Mouse (Mus musculus): ENCODE measurements around the gene Pdpk1. TPM values are rescaled to one million over a fixed set of nuclear protein-coding genes. Genes with fewer than 3 reads are reported as not detected.

Pdpk1 gene
- 35.5 and 36.5 TPM in 2 replicates for polyA plus RNA-seq (2014; fragmentation: Nextera tagmentation; extraction: Ambion mirVana)

DNA sequence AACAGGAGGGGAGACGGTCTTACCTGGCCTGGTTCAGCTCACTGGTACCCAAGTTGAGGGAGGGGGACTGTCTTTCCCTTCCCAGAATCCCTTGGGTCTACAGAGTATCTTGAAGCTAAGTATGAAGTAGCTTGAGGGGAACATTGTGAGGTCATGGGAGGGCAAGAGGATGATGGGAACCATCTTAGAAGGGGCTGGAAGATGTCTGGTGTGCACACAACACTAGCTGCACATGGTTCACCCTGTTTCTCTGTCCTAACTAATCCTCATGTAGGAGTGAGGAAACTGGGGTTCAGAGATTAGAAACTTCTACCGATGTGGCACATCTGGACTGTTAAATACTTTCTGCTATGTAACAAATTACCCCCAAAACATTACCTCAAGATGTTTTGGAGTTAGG is at the start of gene Pdpk1:
Gene Pdpk1 (minus strand): TSS at position 101 of the 400 bp plus-strand sequence.
- peak within 1 kb of the TSS; percentile 32 for H3K4me3 ChIP-seq (ENCODE audit: low read depth, low read length)
- DNase-seq (ENCODE audit: low spot score): no peak
- WGBS: 84% methylated on average over 2 of the region's 2 CpGs
- H3K4me1 ChIP-seq (ENCODE audit: control insufficient read depth, insufficient read depth, low read length): peaks cover 3% of the 10 kb centered on the region; the same call in 1 of the 2 replicates
- no peak for ATAC-seq (ENCODE audit: insufficient number of reproducible peaks, low FRiP score, low TSS enrichment, low read depth)
- H3K9ac ChIP-seq (ENCODE audit: low read length): 0 out of 2 replicates have a peak within 1 kb of the TSS, but pooled peaks have one; percentile 3
- no peaks in the 10 kb centered on the region for H3K9me3 ChIP-seq (ENCODE audit: control insufficient read depth, low read length)
- H3K27me3 ChIP-seq (ENCODE audit: control insufficient read depth, insufficient read depth, low read length): no peaks in the 10 kb centered on the region
- H3K4me2 ChIP-seq (ENCODE audit: low read depth, severe bottlenecking): peak within 1 kb of the TSS; percentile 67
- no peak within 1 kb of the TSS for H3K27ac ChIP-seq (replicated peaks; ENCODE audit: low read depth, low read length)
- H3K36me3 ChIP-seq (ENCODE audit: control insufficient read depth, insufficient read depth, low read length): no peaks in the 10 kb centered on the region

DNA sequence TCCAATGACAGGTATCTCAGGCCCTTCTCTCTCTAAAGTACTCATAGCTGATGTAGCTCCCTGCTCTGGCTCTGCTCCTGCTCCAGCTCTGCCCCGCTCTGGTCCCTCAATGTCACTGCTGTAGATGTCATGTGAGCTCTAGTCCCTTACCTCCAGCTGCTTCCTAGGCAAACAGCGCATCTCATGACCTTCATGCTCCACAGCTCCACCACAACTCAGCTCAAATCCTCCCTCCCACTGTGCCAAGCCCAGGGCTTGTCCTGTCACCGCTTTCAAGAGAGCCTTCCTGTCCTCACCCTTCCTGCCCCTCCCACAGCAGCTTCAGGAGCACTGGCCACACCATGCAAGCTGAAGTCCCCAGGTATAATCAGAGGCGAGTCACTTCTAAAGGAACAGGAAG is 49.0 kb upstream of the Pdpk1 start:
- ATAC-seq (ENCODE audit: insufficient number of reproducible peaks, low FRiP score, low TSS enrichment, low read depth) (no peak), DNase-seq (ENCODE audit: low spot score) (no peak)
- H3K9ac ChIP-seq (ENCODE audit: low read length): no peak overlapping the region
- H3K4me1 ChIP-seq (ENCODE audit: control insufficient read depth, insufficient read depth, low read length): peaks cover 9% of the 10 kb centered on the region
- 64% methylated on average over 4 of the region's 4 CpGs for WGBS
- no peak overlapping the region for H3K27ac ChIP-seq (replicated peaks; ENCODE audit: low read depth, low read length)
- no peaks in the 10 kb centered on the region for H3K9me3 ChIP-seq (ENCODE audit: control insufficient read depth, low read length)
- H3K27me3 ChIP-seq (ENCODE audit: control insufficient read depth, insufficient read depth, low read length): no peaks in the 10 kb centered on the region
- no peak overlapping the region for H3K4me3 ChIP-seq (ENCODE audit: low read depth, low read length)
- no peak overlapping the region for H3K4me2 ChIP-seq (ENCODE audit: low read depth, severe bottlenecking)
- H3K36me3 ChIP-seq (ENCODE audit: control insufficient read depth, insufficient read depth, low read length): no peaks in the 10 kb centered on the region

- peaks cover 4% of the 10 kb centered on the region; the same call in 1 of the 2 replicates for H3K4me1 ChIP-seq (ENCODE audit: control insufficient read depth, insufficient read depth, low read length)
- 73% methylated on average over 4 of the region's 4 CpGs for WGBS
- no peak for ATAC-seq (ENCODE audit: insufficient number of reproducible peaks, low FRiP score, low TSS enrichment, low read depth)
These were observed 48.5 kb upstream of the Pdpk1 start for GRCm38 (mm10) chr17:24199252-24199651.

DNA sequence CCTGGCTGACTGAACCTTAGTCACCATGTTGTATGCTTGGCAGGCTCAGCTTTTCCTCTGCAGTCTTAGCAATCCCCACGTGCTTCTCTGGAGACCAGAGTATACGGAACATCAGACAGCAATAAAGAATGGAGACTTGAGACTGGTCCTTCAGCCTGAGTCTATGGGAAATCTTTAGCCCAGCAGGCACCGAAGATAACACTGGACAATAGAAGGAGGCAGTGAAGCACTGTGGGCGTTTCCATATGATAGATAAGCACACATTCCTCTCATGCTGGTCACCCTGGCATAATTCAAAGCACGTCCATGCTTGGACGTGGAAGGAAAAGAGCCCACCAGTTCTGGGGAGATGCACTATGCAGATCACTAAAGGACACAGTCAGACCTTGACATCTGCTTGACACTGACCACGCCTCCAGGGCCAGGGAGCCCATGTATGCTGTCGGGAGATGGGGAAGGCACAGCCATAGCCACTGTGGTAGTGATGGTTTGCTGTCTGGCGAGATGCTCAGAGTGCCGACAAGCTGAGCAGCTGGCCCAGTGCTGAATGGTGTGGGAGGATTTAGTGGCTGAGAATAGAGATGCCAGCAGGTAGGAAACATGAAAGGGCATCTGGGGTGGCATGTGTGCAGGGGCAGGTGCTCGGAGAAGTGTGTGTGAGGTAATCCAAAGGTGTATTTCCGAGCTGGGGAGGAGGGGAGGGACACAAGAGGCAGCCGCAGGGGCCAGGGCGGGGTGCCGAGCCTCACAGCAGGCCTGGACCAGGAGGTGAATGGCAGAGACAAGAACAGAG is 46.5 kb upstream of the Pdpk1 start:
- 73% methylated on average over 15 of the region's 15 CpGs for WGBS
- H3K9me3 ChIP-seq (ENCODE audit: control insufficient read depth, low read length): no peaks in the 10 kb centered on the region
- H3K27ac ChIP-seq (replicated peaks; ENCODE audit: low read depth, low read length): no peak overlapping the region
- ATAC-seq (ENCODE audit: insufficient number of reproducible peaks, low FRiP score, low TSS enrichment, low read depth) (no peak), DNase-seq (ENCODE audit: low spot score) (no peak)
- peaks cover 4% of the 10 kb centered on the region; the same call in 1 of the 2 replicates for H3K4me1 ChIP-seq (ENCODE audit: control insufficient read depth, insufficient read depth, low read length)
- H3K4me3 ChIP-seq (ENCODE audit: low read depth, low read length): no peak overlapping the region
- no peaks in the 10 kb centered on the region for H3K27me3 ChIP-seq (ENCODE audit: control insufficient read depth, insufficient read depth, low read length)
- no peak overlapping the region for H3K4me2 ChIP-seq (ENCODE audit: low read depth, severe bottlenecking)
- H3K36me3 ChIP-seq (ENCODE audit: control insufficient read depth, insufficient read depth, low read length): no peaks in the 10 kb centered on the region
- H3K9ac ChIP-seq (ENCODE audit: low read length): no peak overlapping the region

More at GRCm38 (mm10) chr17:24199252-24199651, 48.5 kb upstream of the Pdpk1 start:
- no peak overlapping the region for H3K9ac ChIP-seq (ENCODE audit: low read length)
- no peak for DNase-seq (ENCODE audit: low spot score)
- no peak overlapping the region for H3K27ac ChIP-seq (replicated peaks; ENCODE audit: low read depth, low read length)
- no peaks in the 10 kb centered on the region for H3K36me3 ChIP-seq (ENCODE audit: control insufficient read depth, insufficient read depth, low read length)
- no peak overlapping the region for H3K4me2 ChIP-seq (ENCODE audit: low read depth, severe bottlenecking)
- H3K27me3 ChIP-seq (ENCODE audit: control insufficient read depth, insufficient read depth, low read length): no peaks in the 10 kb centered on the region
- H3K4me3 ChIP-seq (ENCODE audit: low read depth, low read length): no peak overlapping the region
- no peaks in the 10 kb centered on the region for H3K9me3 ChIP-seq (ENCODE audit: control insufficient read depth, low read length)

GRCm38 (mm10) chr17:24195349-24195748 is 44.6 kb upstream of the Pdpk1 start:
- DNase-seq (ENCODE audit: low spot score): no peak
- Histone ChIP-seq H3K9ac (ENCODE audit: low read length) (no peak overlapping the region), H3K36me3 (ENCODE audit: control insufficient read depth, insufficient read depth, low read length) (no peaks in the 10 kb centered on the region), H3K4me3 (ENCODE audit: low read depth, low read length) (no peak overlapping the region), H3K9me3 (ENCODE audit: control insufficient read depth, low read length) (no peaks in the 10 kb centered on the region), H3K4me2 (ENCODE audit: low read depth, severe bottlenecking) (no peak overlapping the region), H3K4me1 (ENCODE audit: control insufficient read depth, insufficient read depth, low read length) (peaks cover 4% of the 10 kb centered on the region; the same call in 1 of the 2 replicates), H3K27ac (replicated peaks; ENCODE audit: low read depth, low read length) (no peak overlapping the region), H3K27me3 (ENCODE audit: control insufficient read depth, insufficient read depth, low read length) (no peaks in the 10 kb centered on the region)
- 77% methylated on average over 2 of the region's 2 CpGs for WGBS
- no peak for ATAC-seq (ENCODE audit: insufficient number of reproducible peaks, low FRiP score, low TSS enrichment, low read depth)

- H3K27me3 ChIP-seq (ENCODE audit: control insufficient read depth, insufficient read depth, low read length): no peaks in the 10 kb centered on the region
- H3K36me3 ChIP-seq (ENCODE audit: control insufficient read depth, insufficient read depth, low read length): no peaks in the 10 kb centered on the region
- WGBS: 84% methylated on average over 5 of the region's 5 CpGs
- H3K9me3 ChIP-seq (ENCODE audit: control insufficient read depth, low read length): no peaks in the 10 kb centered on the region
- H3K4me1 ChIP-seq (ENCODE audit: control insufficient read depth, insufficient read depth, low read length): peaks cover 4% of the 10 kb centered on the region; the same call in 1 of the 2 replicates
- no peak for DNase-seq (ENCODE audit: low spot score)
- no peak overlapping the region for H3K4me3 ChIP-seq (ENCODE audit: low read depth, low read length)
- ATAC-seq (ENCODE audit: insufficient number of reproducible peaks, low FRiP score, low TSS enrichment, low read depth): no peak
- H3K4me2 ChIP-seq (ENCODE audit: low read depth, severe bottlenecking): no peak overlapping the region
- no peak overlapping the region for H3K9ac ChIP-seq (ENCODE audit: low read length)
- no peak overlapping the region for H3K27ac ChIP-seq (replicated peaks; ENCODE audit: low read depth, low read length)
These were observed 43.0 kb upstream of the Pdpk1 start for GRCm38 (mm10) chr17:24193769-24194168.

GRCm38 (mm10) chr17:24193268-24193667 is 42.5 kb upstream of the Pdpk1 start:
- H3K4me1 ChIP-seq (ENCODE audit: control insufficient read depth, insufficient read depth, low read length): peaks cover 4% of the 10 kb centered on the region; the same call in 1 of the 2 replicates
- H3K9ac ChIP-seq (ENCODE audit: low read length): no peak overlapping the region
- DNase-seq (ENCODE audit: low spot score) (no peak), ATAC-seq (ENCODE audit: insufficient number of reproducible peaks, low FRiP score, low TSS enrichment, low read depth) (no peak)
- no peaks in the 10 kb centered on the region for H3K9me3 ChIP-seq (ENCODE audit: control insufficient read depth, low read length)
- H3K27me3 ChIP-seq (ENCODE audit: control insufficient read depth, insufficient read depth, low read length): no peaks in the 10 kb centered on the region
- no peak overlapping the region for H3K4me3 ChIP-seq (ENCODE audit: low read depth, low read length)
- no peaks in the 10 kb centered on the region for H3K36me3 ChIP-seq (ENCODE audit: control insufficient read depth, insufficient read depth, low read length)
- WGBS: 82% methylated on average over 8 of the region's 8 CpGs
- H3K4me2 ChIP-seq (ENCODE audit: low read depth, severe bottlenecking): no peak overlapping the region
- H3K27ac ChIP-seq (replicated peaks; ENCODE audit: low read depth, low read length): no peak overlapping the region

- WGBS: 70% methylated on average over 8 of the region's 8 CpGs
- peaks cover 4% of the 10 kb centered on the region; the same call in 1 of the 2 replicates for H3K4me1 ChIP-seq (ENCODE audit: control insufficient read depth, insufficient read depth, low read length)
- no peaks in the 10 kb centered on the region for H3K9me3 ChIP-seq (ENCODE audit: control insufficient read depth, low read length)
- H3K4me2 ChIP-seq (ENCODE audit: low read depth, severe bottlenecking): no peak overlapping the region
- no peaks in the 10 kb centered on the region for H3K27me3 ChIP-seq (ENCODE audit: control insufficient read depth, insufficient read depth, low read length)
- DNase-seq (ENCODE audit: low spot score) (no peak), ATAC-seq (ENCODE audit: insufficient number of reproducible peaks, low FRiP score, low TSS enrichment, low read depth) (no peak)
- no peak overlapping the region for H3K27ac ChIP-seq (replicated peaks; ENCODE audit: low read depth, low read length)
- H3K4me3 ChIP-seq (ENCODE audit: low read depth, low read length): no peak overlapping the region
- H3K9ac ChIP-seq (ENCODE audit: low read length): no peak overlapping the region
- H3K36me3 ChIP-seq (ENCODE audit: control insufficient read depth, insufficient read depth, low read length): no peaks in the 10 kb centered on the region
These were observed 42.1 kb upstream of the Pdpk1 start for GRCm38 (mm10) chr17:24192848-24193247.
